Mouse (Mus musculus): ENCODE results near the gene Peg10. TPM values are rescaled to one million over a fixed set of nuclear protein-coding genes. Genes with fewer than 3 reads are reported as not detected.

The Peg10 gene
- total RNA-seq (2023): 0.37 to 0.60 TPM (median 0.45 TPM) in 4 replicates

GRCm38 (mm10) chr6:4746696-4747439 is at the start of gene Peg10, which contains the start of gene Sgce:
TSS of gene Peg10 (plus strand) at chr6:4747306.
TSS of gene Sgce (minus strand) at chr6:4747207.

Other genes with a start within 250 kb of the Peg10 start
- 0.17 to 1.9 TPM (median 0.33 TPM) in 4 replicates for gene Col1a2, start 242.5 kb upstream of the Peg10 start, total RNA-seq (2023)
- gene Casd1, start 146.5 kb upstream of the Peg10 start, total RNA-seq (2023): 17.6 to 24.9 TPM (median 18.9 TPM) in 4 replicates
- gene Sgce, start 99 bp upstream of the Peg10 start, total RNA-seq (2023): 0.69 to 1.4 TPM (median 0.79 TPM) in 4 replicates
- 0.12 to 0.38 TPM in 2 of 4 replicates, not detected in the others for gene Ppp1r9a, start 155.6 kb downstream of the Peg10 start, total RNA-seq (2023)